Mouse (Mus musculus) monocyte, adult 5-6 weeks (primary cell): ENCODE results near the gene Gm7735. TPM values are rescaled to one million over a fixed set of nuclear protein-coding genes. Genes with fewer than 3 reads are reported as not detected.
"Not testable (repeated sequence)": the region's sequence is repeated elsewhere in the genome, so short reads cannot be mapped to it uniquely, and the experiment has no call there.

Experiments
- ATAC-seq: fragments of 153-309, 156-312 bp; replicated peaks from 2 replicates; pipeline ENCODE4 v1.8.0; 2017; ENCODE audit warnings: mild to moderate bottlenecking; ENCODE audit not compliant: low TSS enrichment, insufficient number of reproducible peaks, severe bottlenecking, poor library complexity, low FRiP score
- total RNA-seq: library from RNA; stranded (forward); fragments of 200-1000, 200-491, 200-594 nt; gene quantifications from 3 replicates; pipeline ENCODE4 v1.2.3, GENCODE M21; 2017

The Gm7735 gene
- not detected in 3 replicates for total RNA-seq

GRCm38 (mm10) chr16:89169190-89169589 is at the start of gene Gm7735:
TSS of gene Gm7735 (plus strand) at chr16:89169490.
- ATAC-seq: not testable (repeated sequence)

- no peak for ATAC-seq
Observed at GRCm38 (mm10) chr16:89140551-89140950, 28.7 kb upstream of the Gm7735 start, which contains the start of gene Gm6358. TSS of gene Gm6358 (plus strand) at chr16:89140851.

- ATAC-seq: no peak
Observed at GRCm38 (mm10) chr16:89150786-89151185, 18.5 kb upstream of the Gm7735 start, which contains the start of gene Gm10061. TSS of gene Gm10061 (plus strand) at chr16:89151086.

- ATAC-seq: no peak
Observed at GRCm38 (mm10) chr16:89157652-89158051, 11.6 kb upstream of the Gm7735 start, which contains the start of gene Gm9789. TSS of gene Gm9789 (plus strand) at chr16:89157952.

GRCm38 (mm10) chr16:89174435-89174834 is 5.1 kb downstream of the Gm7735 start, which contains the start of gene 1110057P08Rik:
TSS of gene 1110057P08Rik (plus strand) at chr16:89174735.
- no peak for ATAC-seq

GRCm38 (mm10) chr16:89188621-89189020 is 19.3 kb downstream of the Gm7735 start:
- ATAC-seq: no peak

- no peak for ATAC-seq
Observed at GRCm38 (mm10) chr16:89205561-89205960, 36.3 kb downstream of the Gm7735 start, which contains the start of gene Krtap20-2. TSS of gene Krtap20-2 (plus strand) at chr16:89205861.

Other genes starting within 250 kb of the Gm7735 start
- not detected in 3 replicates for gene Krtap19-9b, start 237.2 kb upstream of the Gm7735 start, total RNA-seq
- gene Krtap16-3, start 206.6 kb upstream of the Gm7735 start, total RNA-seq: not detected in 3 replicates
- not detected in 3 replicates for gene Krtap22-2, start 158.7 kb upstream of the Gm7735 start, total RNA-seq
- not detected in 3 replicates for gene Gm10229, start 154.2 kb upstream of the Gm7735 start, total RNA-seq
- gene Krtap6-1, start 137.8 kb upstream of the Gm7735 start, total RNA-seq: not detected in 3 replicates
- not detected in 3 replicates for gene Gm10228, start 128.0 kb upstream of the Gm7735 start, total RNA-seq
- not detected in 3 replicates for gene Krtap6-5, start 121.6 kb upstream of the Gm7735 start, total RNA-seq
- not detected in 3 replicates for gene 1110025L11Rik, start 105.5 kb upstream of the Gm7735 start, total RNA-seq
- not detected in 3 replicates for gene Krtap6-3, start 85.5 kb upstream of the Gm7735 start, total RNA-seq
- not detected in 3 replicates for gene Gm6358, start 28.6 kb upstream of the Gm7735 start, total RNA-seq
- not detected in 3 replicates for gene Gm10061, start 18.4 kb upstream of the Gm7735 start, total RNA-seq
- gene Gm9789, start 11.5 kb upstream of the Gm7735 start, total RNA-seq: not detected in 3 replicates
- gene 1110057P08Rik, start 5.2 kb downstream of the Gm7735 start, total RNA-seq: not detected in 3 replicates
- gene Krtap20-2, start 36.4 kb downstream of the Gm7735 start, total RNA-seq: not detected in 3 replicates
- not detected in 3 replicates for gene Krtap21-1, start 234.4 kb downstream of the Gm7735 start, total RNA-seq